ENCODE assay signal across 23 mouse cellular contexts in genomic region chr17:48880590-48880989, GRCm38 (mm10). TPM values are rescaled to one million over a fixed set of nuclear protein-coding genes. Genes with fewer than 3 reads are reported as not detected.
DNase-seq lines count a peak whose midpoint lies in the region; ATAC-seq and TF ChIP-seq lines count a peak whose summit lies in the region.
"Had no signal": no experiment of that assay in that cellular context is flagged by ENCODE, and none has a peak within 500 bp of the region (broad histone marks: within the 10 kb centered on the region; RNA-seq: fewer than 3 reads in every experiment).

No protein-coding gene starts in this region.

- H3K4me2 ChIP-seq in hindbrain, postnatal 0 days (ENCODE audit: low read depth, low read length), result no peak overlapping the region
- no peak overlapping the region for H3K4me2 ChIP-seq in hindbrain, embryonic 14.5 days (replicated peaks)
- H3K4me2 ChIP-seq in lung, embryonic 14.5 days, result no peak overlapping the region
- H3K4me2 ChIP-seq: embryonic facial prominence, embryonic 13.5 days; forebrain, embryonic 13.5 days; heart, embryonic 12.5 days; hindbrain, embryonic 15.5 days had no signal

- peak; percentile 48 for TF ChIP-seq CTCF in hindbrain, postnatal 0 days (IDR thresholded peaks at IDR 0.05; ENCODE audit: low read depth)
- TF ChIP-seq CTCF in lung, embryonic 14.5 days (IDR thresholded peaks at IDR 0.05; ENCODE audit: low read depth), result no peak

- H3K4me3 ChIP-seq in hindbrain, postnatal 0 days (ENCODE audit: low read length), result no peak overlapping the region
- H3K4me3 ChIP-seq in hindbrain, embryonic 14.5 days (replicated peaks; ENCODE audit: low read length), result no peak overlapping the region
- no peak overlapping the region for H3K4me3 ChIP-seq in lung, embryonic 14.5 days (ENCODE audit: low read depth, low read length)
- H3K4me3 ChIP-seq: embryonic facial prominence, embryonic 13.5 days; forebrain, embryonic 13.5 days; gastrocnemius, adult 2 months; heart, embryonic 12.5 days; hindbrain, embryonic 10.5 days; hindbrain, embryonic 15.5 days had no signal

- H3K36me3 ChIP-seq in hindbrain, postnatal 0 days (ENCODE audit: insufficient read depth, low read length), result no peaks in the 10 kb centered on the region
- H3K36me3 ChIP-seq in hindbrain, embryonic 14.5 days (replicated peaks; ENCODE audit: control insufficient read depth, insufficient read depth), result no peaks in the 10 kb centered on the region
- H3K36me3 ChIP-seq in lung, embryonic 14.5 days (ENCODE audit: insufficient read depth), result no peaks in the 10 kb centered on the region
- H3K36me3 ChIP-seq: embryonic facial prominence, embryonic 13.5 days; heart, embryonic 12.5 days; hindbrain, embryonic 10.5 days; hindbrain, embryonic 15.5 days had no signal

- 86% methylated on average over 3 of the region's 3 CpGs for WGBS in hindbrain, postnatal 0 days
- 88% methylated on average over 3 of the region's 3 CpGs for WGBS in hindbrain, embryonic 14.5 days
- 78% methylated on average over 3 of the region's 3 CpGs for WGBS in lung, embryonic 14.5 days

- ATAC-seq in hindbrain, postnatal 0 days, result no peak
- ATAC-seq in hindbrain, embryonic 14.5 days (ENCODE audit: low FRiP score), result no peak
- no peak for ATAC-seq in lung, embryonic 14.5 days (ENCODE audit: insufficient read depth)
- no peak for ATAC-seq in megakaryocyte, adult 5-6 weeks (ENCODE audit: poor library complexity, severe bottlenecking)
- ATAC-seq: forebrain, embryonic 13.5 days; inflammation-experienced regulatory T-cells, adult 6 months had no signal

- no peak overlapping the region for H3K27ac ChIP-seq in hindbrain, postnatal 0 days
- H3K27ac ChIP-seq in hindbrain, embryonic 14.5 days, result no peak overlapping the region
- no peak overlapping the region for H3K27ac ChIP-seq in lung, embryonic 14.5 days (ENCODE audit: low read depth)
- H3K27ac ChIP-seq: embryonic facial prominence, embryonic 13.5 days; forebrain, embryonic 13.5 days; gastrocnemius, adult 2 months; hindbrain, embryonic 10.5 days; hindbrain, embryonic 15.5 days had no signal

- H3K9ac ChIP-seq in hindbrain, postnatal 0 days (replicated peaks; ENCODE audit: low read length), result no peak overlapping the region
- no peak overlapping the region for H3K9ac ChIP-seq in hindbrain, embryonic 14.5 days
- no peak overlapping the region for H3K9ac ChIP-seq in lung, embryonic 14.5 days
- H3K9ac ChIP-seq: embryonic facial prominence, embryonic 13.5 days; forebrain, embryonic 13.5 days; heart, embryonic 12.5 days; hindbrain, embryonic 15.5 days had no signal

- H3K4me1 ChIP-seq in hindbrain, postnatal 0 days (ENCODE audit: insufficient read depth, low read length), result no peaks in the 10 kb centered on the region
- no peaks in the 10 kb centered on the region for H3K4me1 ChIP-seq in hindbrain, embryonic 14.5 days (replicated peaks; ENCODE audit: control insufficient read depth, insufficient read depth, low read length)
- H3K4me1 ChIP-seq in lung, embryonic 14.5 days (ENCODE audit: insufficient read depth), result no peaks in the 10 kb centered on the region
- H3K4me1 ChIP-seq: embryonic facial prominence, embryonic 13.5 days; forebrain, embryonic 13.5 days; heart, embryonic 12.5 days; hindbrain, embryonic 15.5 days had no signal

- H3K27me3 ChIP-seq in hindbrain, postnatal 0 days (ENCODE audit: insufficient read depth, low read length), result no peaks in the 10 kb centered on the region
- no peaks in the 10 kb centered on the region for H3K27me3 ChIP-seq in hindbrain, embryonic 14.5 days (ENCODE audit: control insufficient read depth, insufficient read depth, low read length)
- H3K27me3 ChIP-seq in lung, embryonic 14.5 days (ENCODE audit: insufficient read depth, low read length), result no peaks in the 10 kb centered on the region
- H3K27me3 ChIP-seq: CH12.LX; embryonic facial prominence, embryonic 13.5 days; forebrain, embryonic 13.5 days; hindbrain, embryonic 15.5 days had no signal

- DNase-seq in hindbrain, postnatal 0 days (ENCODE audit: low spot score), result peak; percentile 32
- DNase-seq in hindbrain, embryonic 14.5 days (ENCODE audit: low spot score), result no peak
- peak; percentile 13 for DNase-seq in lung, embryonic 14.5 days
- no peak for DNase-seq in lung, postnatal 4 days
- peak; percentile 52 for DNase-seq in ES-CJ7 (ENCODE audit: low read depth, low spot score)
- DNase-seq in ZHBTc4 (ENCODE audit: low read depth, low spot score), result peak; percentile 64
- DNase-seq: adrenal gland, adult 2 months; adrenal gland, postnatal 25 days; cerebellum, adult 2 months; cerebellum, postnatal 10 days; gastrocnemius, adult 2 months; gastrocnemius, postnatal 25 days had no signal

- no peaks in the 10 kb centered on the region for H3K9me3 ChIP-seq in hindbrain, postnatal 0 days (ENCODE audit: low read length)
- no peaks in the 10 kb centered on the region for H3K9me3 ChIP-seq in hindbrain, embryonic 14.5 days (ENCODE audit: control insufficient read depth, low read length)
- H3K9me3 ChIP-seq in lung, embryonic 14.5 days (ENCODE audit: low read depth, low read length), result no peaks in the 10 kb centered on the region
- H3K9me3 ChIP-seq: embryonic facial prominence, embryonic 13.5 days; forebrain, embryonic 13.5 days; heart, embryonic 12.5 days; hindbrain, embryonic 15.5 days had no signal

RNA-seq across cellular contexts. Expression of gene Lrfn2, which starts 51.6 kb away (rescaled TPM):
- total RNA-seq in hindbrain, postnatal 0 days (2014; rRNA removed), result 26.1 and 28.3 TPM in 2 replicates
- polyA plus RNA-seq in hindbrain, postnatal 0 days (2015; fragmentation: Nextera tagmentation; extraction: Ambion mirVana), result 10.7 and 11.9 TPM in 2 replicates
- polyA plus RNA-seq in hindbrain, embryonic 14.5 days (2014; fragmentation: Nextera tagmentation; extraction: Ambion mirVana), result 7.9 and 8.3 TPM in 2 replicates
- 0.39 and 0.42 TPM in 2 replicates for polyA plus RNA-seq in lung, embryonic 14.5 days (2014; fragmentation: Nextera tagmentation; extraction: Ambion mirVana)
- total RNA-seq in megakaryocyte, adult 5-6 weeks (2015), result not detected in 2 replicates
- total RNA-seq in megakaryocyte, adult 5-6 weeks (2017), result not detected in 2 replicates
- total RNA-seq: CH12.LX; common myeloid progenitor, adult 5-6 weeks; granulocyte monocyte progenitor cell, adult 5-6 weeks; MEL had no signal
- polyA plus RNA-seq: heart, embryonic 12.5 days; inflammation-experienced regulatory T-cells, adult 6 months had no signal

Comparison
In these comparisons a context has a peak if more than half of its experiments do, and no peak if none do; other contexts are left out.
1. DNase-seq: peak in hindbrain, postnatal 0 days (single experiment), lung, embryonic 14.5 days (single experiment), ES-CJ7 (single experiment) and ZHBTc4 (single experiment); none in hindbrain, embryonic 14.5 days (single experiment) and lung, postnatal 4 days (0 of 2).